11 mouse cellular contexts compared by ENCODE assay signal in the genomic region with DNA sequence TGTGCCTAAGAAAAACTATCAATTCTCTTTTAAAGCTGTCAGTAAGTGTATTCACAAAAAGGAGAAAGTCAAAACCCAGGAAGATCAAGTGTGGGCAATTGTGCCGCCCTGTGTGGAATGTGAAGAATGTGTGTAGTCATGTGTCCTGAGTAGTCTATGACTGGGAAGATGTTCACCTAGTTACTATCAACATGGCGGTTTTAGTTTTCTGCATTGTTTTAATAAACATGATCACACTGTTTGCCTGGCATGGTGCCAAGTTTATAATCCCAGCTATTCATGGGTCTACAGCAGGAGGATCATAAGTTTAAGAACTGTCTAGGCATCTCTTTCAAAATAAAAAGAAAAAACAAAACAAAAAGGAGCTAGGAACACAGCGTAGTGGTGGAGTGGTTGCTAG.
DNase-seq lines count a peak whose midpoint lies in the region; ATAC-seq and TF ChIP-seq lines count a peak whose summit lies in the region.
"Had no signal": no experiment of that assay in that cellular context is flagged by ENCODE, and none has a peak within 500 bp of the region (broad histone marks: within the 10 kb centered on the region; RNA-seq: fewer than 3 reads in every experiment).

No protein-coding gene starts in this region.

- no peak overlapping the region for H3K4me2 ChIP-seq in forebrain, embryonic 14.5 days (ENCODE audit: low read length)
- H3K4me2 ChIP-seq in kidney, postnatal 0 days (ENCODE audit: low read length): no peak overlapping the region
- H3K4me2 ChIP-seq: hindbrain, embryonic 13.5 days had no signal

- H3K9me3 ChIP-seq in forebrain, embryonic 14.5 days (replicated peaks; ENCODE audit: control insufficient read depth, low read length): no peaks in the 10 kb centered on the region
- no peaks in the 10 kb centered on the region for H3K9me3 ChIP-seq in forebrain, embryonic 10.5 days
- H3K9me3 ChIP-seq in kidney, postnatal 0 days (replicated peaks; ENCODE audit: low read length): no peaks in the 10 kb centered on the region
- H3K9me3 ChIP-seq: hindbrain, embryonic 13.5 days had no signal

- no peaks in the 10 kb centered on the region for H3K27me3 ChIP-seq in forebrain, embryonic 14.5 days (replicated peaks; ENCODE audit: control insufficient read depth, insufficient read depth, low read length)
- no peaks in the 10 kb centered on the region for H3K27me3 ChIP-seq in forebrain, embryonic 10.5 days (ENCODE audit: poor library complexity, severe bottlenecking)
- no peaks in the 10 kb centered on the region for H3K27me3 ChIP-seq in kidney, postnatal 0 days (ENCODE audit: insufficient read depth, low read length)
- H3K27me3 ChIP-seq: hindbrain, embryonic 13.5 days had no signal

- ATAC-seq in forebrain, embryonic 14.5 days: no peak
- no peak; the same call in 1 of the 2 replicates for ATAC-seq in kidney, postnatal 0 days (replicated peaks; ENCODE audit: low FRiP score, low read depth)

- WGBS in forebrain, embryonic 14.5 days: 68% methylated on average over 3 of the region's 3 CpGs
- 75% methylated on average over 3 of the region's 3 CpGs for WGBS in forebrain, embryonic 10.5 days
- 60% methylated on average over 3 of the region's 3 CpGs for WGBS in kidney, postnatal 0 days

- no peak overlapping the region for H3K27ac ChIP-seq in forebrain, embryonic 14.5 days (ENCODE audit: low read depth, low read length)
- no peak overlapping the region for H3K27ac ChIP-seq in forebrain, embryonic 10.5 days
- no peak overlapping the region for H3K27ac ChIP-seq in kidney, postnatal 0 days
- H3K27ac ChIP-seq: gastrocnemius, adult 2 months; hindbrain, embryonic 13.5 days had no signal

- no peak overlapping the region for H3K9ac ChIP-seq in forebrain, embryonic 14.5 days (ENCODE audit: low read length)
- no peak overlapping the region for H3K9ac ChIP-seq in kidney, postnatal 0 days (ENCODE audit: low read depth, low read length)
- H3K9ac ChIP-seq: hindbrain, embryonic 13.5 days had no signal

- peaks cover 3% of the 10 kb centered on the region; the same call in 1 of the 2 replicates for H3K4me1 ChIP-seq in forebrain, embryonic 14.5 days (ENCODE audit: control insufficient read depth, insufficient read depth, low read length)
- peaks cover 4% of the 10 kb centered on the region; the same call in 1 of the 2 replicates for H3K4me1 ChIP-seq in forebrain, embryonic 10.5 days
- no peaks in the 10 kb centered on the region for H3K4me1 ChIP-seq in kidney, postnatal 0 days (replicated peaks; ENCODE audit: insufficient read depth, low read length)

- DNase-seq in forebrain, embryonic 14.5 days (ENCODE audit: low spot score): peak; percentile 23
- DNase-seq in forebrain, embryonic 10.5 days (ENCODE audit: extremely low spot score, low spot score): no peak
- peak; percentile 22 for DNase-seq in kidney, postnatal 0 days (ENCODE audit: low spot score)
- no peak for DNase-seq in kidney, postnatal 10 days
- DNase-seq in retina, postnatal 1 day: peak; percentile 57
- DNase-seq in retina, embryonic 14.5 days (ENCODE audit: low spot score): no peak
- peak; percentile 14 for DNase-seq in yolk sac, embryonic 10.5 days (ENCODE audit: low spot score)
- no peak for DNase-seq in natural killer cell, adult 2 months (ENCODE audit: low spot score in 2 of 2)
- DNase-seq: cerebellum, adult 9-11 months; gastrocnemius, adult 2 months had no signal

- no peak overlapping the region for H3K4me3 ChIP-seq in forebrain, embryonic 14.5 days (ENCODE audit: low read depth, low read length)
- no peak overlapping the region for H3K4me3 ChIP-seq in forebrain, embryonic 10.5 days
- no peak overlapping the region for H3K4me3 ChIP-seq in kidney, postnatal 0 days (replicated peaks; ENCODE audit: low read depth, low read length)
- H3K4me3 ChIP-seq: gastrocnemius, adult 2 months; hindbrain, embryonic 13.5 days had no signal

- no peak for TF ChIP-seq CTCF in kidney, postnatal 0 days (IDR thresholded peaks at IDR 0.05; ENCODE audit: low read depth)

- H3K36me3 ChIP-seq in forebrain, embryonic 14.5 days (ENCODE audit: control insufficient read depth, insufficient read depth, low read length): no peaks in the 10 kb centered on the region
- H3K36me3 ChIP-seq in forebrain, embryonic 10.5 days (replicated peaks): peaks cover 9% of the 10 kb centered on the region; the same call in 1 of the 2 replicates
- H3K36me3 ChIP-seq in kidney, postnatal 0 days (ENCODE audit: insufficient read depth, low read length): no peaks in the 10 kb centered on the region
- H3K36me3 ChIP-seq: hindbrain, embryonic 13.5 days had no signal

Comparison
In these comparisons a context has a peak if more than half of its experiments do, and no peak if none do; other contexts are left out.
1. DNase-seq: peak in forebrain, embryonic 14.5 days (single experiment), kidney, postnatal 0 days (single experiment), retina, postnatal 1 day (single experiment) and yolk sac, embryonic 10.5 days (single experiment); none in forebrain, embryonic 10.5 days (single experiment), kidney, postnatal 10 days (single experiment), retina, embryonic 14.5 days (single experiment) and natural killer cell, adult 2 months (0 of 2).